Mouse (Mus musculus): ENCODE measurements around the gene Gipc3.

DNA sequence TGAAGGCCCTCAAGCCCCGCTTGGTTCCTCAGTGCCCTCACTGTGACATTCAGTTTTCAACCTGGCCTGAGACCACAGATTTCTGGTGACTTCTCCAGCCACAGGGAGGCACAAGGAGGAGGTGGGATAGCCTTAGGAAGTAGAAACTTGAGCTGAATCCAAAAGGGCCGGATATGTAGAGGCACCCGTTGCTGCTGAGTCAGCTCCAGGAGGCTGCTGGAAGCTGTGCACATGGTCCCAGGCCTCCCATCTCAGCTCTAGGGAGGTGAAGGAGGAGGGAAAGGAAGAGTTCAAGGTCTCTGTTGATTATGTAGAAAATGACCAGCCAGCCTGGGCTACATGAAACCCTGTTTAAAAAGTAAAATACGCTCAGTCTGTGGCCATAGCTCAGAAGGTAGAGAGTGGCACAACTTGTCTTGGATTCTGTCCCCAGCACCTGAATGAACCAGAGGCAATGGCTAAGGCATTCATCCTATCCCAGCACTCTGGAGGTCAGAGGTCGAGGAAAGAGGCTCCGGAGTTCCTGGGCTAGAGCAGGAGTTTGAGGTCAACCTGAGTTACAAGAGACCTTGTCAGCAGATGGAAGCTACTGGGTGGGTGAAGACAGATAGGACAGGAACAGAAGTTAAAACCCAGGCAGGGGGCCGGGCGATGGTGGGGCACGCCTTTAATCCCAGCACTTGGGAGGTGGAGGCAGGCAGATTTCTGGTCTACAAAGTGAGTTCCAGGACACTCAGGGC is 11.8 kb upstream of the Gipc3 start:
- TF ChIP-seq POLR2A (IDR thresholded peaks at IDR 0.05; ENCODE audit: low read depth, low read length) (no peak), CTCF (conservative IDR thresholded peaks at IDR 0.05 in 1 of 2, IDR thresholded peaks at IDR 0.05 in 1 of 2; ENCODE audit: low read depth in 2 of 2, low read length in 2 of 2) (no peak), CHD2 (IDR thresholded peaks at IDR 0.05; ENCODE audit: low read length) (no peak), SMC3 (IDR thresholded peaks at IDR 0.05; ENCODE audit: low read depth, low read length) (no peak), NELFE (IDR thresholded peaks at IDR 0.05; ENCODE audit: low read depth, low read length) (no peak), RCOR1 (conservative IDR thresholded peaks at IDR 0.05; ENCODE audit: low read depth, low read length) (no peak), MYC (IDR thresholded peaks at IDR 0.05; ENCODE audit: low read depth, low read length) (no peak), EP300 (IDR thresholded peaks at IDR 0.05; ENCODE audit: low read length) (no peak), MAX (IDR thresholded peaks at IDR 0.05; ENCODE audit: low read length) (no peak), HCFC1 (IDR thresholded peaks at IDR 0.05; ENCODE audit: low read depth, low read length) (no peak), BHLHE40 (IDR thresholded peaks at IDR 0.05; ENCODE audit: low read depth, low read length) (no peak), JUND (conservative IDR thresholded peaks at IDR 0.05; ENCODE audit: low read depth, low read length) (no peak), MAZ (IDR thresholded peaks at IDR 0.05; ENCODE audit: low read depth, low read length) (no peak), MXI1 (IDR thresholded peaks at IDR 0.05; ENCODE audit: low read depth, low read length) (no peak)
